Mouse (Mus musculus): ENCODE data around the gene Cldn14.

DNA sequence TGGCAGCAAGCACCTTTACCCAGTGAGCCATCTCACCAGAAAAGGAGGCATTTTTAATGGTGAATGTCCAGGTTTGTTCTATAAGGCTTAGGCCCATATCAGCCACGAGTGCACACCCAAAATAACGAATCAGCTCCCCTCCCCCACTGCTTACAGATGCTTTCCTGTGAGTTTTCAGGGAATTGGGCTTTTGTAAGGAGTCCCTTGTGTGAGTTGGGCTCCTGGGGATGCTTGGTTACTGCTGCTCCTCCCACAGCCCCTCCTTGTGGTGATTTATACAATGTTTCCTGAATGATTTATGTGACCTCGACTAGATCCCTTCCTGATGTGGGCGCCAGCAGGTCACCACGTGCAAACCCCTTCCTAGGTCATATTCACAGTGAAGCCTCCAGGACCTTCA lies 9.7 kb downstream of the Cldn14 start:
- no peak for TF ChIP-seq NRF1 (IDR thresholded peaks at IDR 0.05; ENCODE audit: insufficient read depth, low read depth, low read length, poor library complexity, severe bottlenecking)
- no peak for TF ChIP-seq JUND (IDR thresholded peaks at IDR 0.05; ENCODE audit: low read depth, low read length)
- no peak for TF ChIP-seq USF1 (IDR thresholded peaks at IDR 0.05; ENCODE audit: low read depth, low read length)
- TF ChIP-seq ELF1 (IDR thresholded peaks at IDR 0.05; ENCODE audit: low read depth, low read length): no peak
- no peak for TF ChIP-seq GABPA (IDR thresholded peaks at IDR 0.05; ENCODE audit: low read depth, low read length)
- TF ChIP-seq HCFC1 (IDR thresholded peaks at IDR 0.05; ENCODE audit: low read depth, low read length): no peak
- no peak for TF ChIP-seq MYB (IDR thresholded peaks at IDR 0.05; ENCODE audit: low read depth, low read length)
- TF ChIP-seq TCF12 (IDR thresholded peaks at IDR 0.05; ENCODE audit: low read depth, low read length): no peak
- no peak for TF ChIP-seq POLR2A (IDR thresholded peaks at IDR 0.05; ENCODE audit: control insufficient read depth in 1 of 2, insufficient read depth in 1 of 2, low read depth in 1 of 2, low read length in 2 of 2, poor library complexity in 1 of 2)
- no peak for TF ChIP-seq E2F4 (IDR thresholded peaks at IDR 0.05; ENCODE audit: borderline replicate concordance, low read depth, low read length)
- TF ChIP-seq CTCF (IDR thresholded peaks at IDR 0.05 in 2 of 3, conservative IDR thresholded peaks at IDR 0.05 in 1 of 3; ENCODE audit: control insufficient read depth in 1 of 3, insufficient read depth in 1 of 3, low read depth in 2 of 3, low read length in 3 of 3, poor library complexity in 1 of 3, severe bottlenecking in 1 of 3): no peak
- TF ChIP-seq EP300 (IDR thresholded peaks at IDR 0.05; ENCODE audit: low read depth in 1 of 2, low read length in 2 of 2): no peak

Measured in MEL (cell line).